Mouse (Mus musculus): ENCODE data around the gene Pitpnb. TPM values are rescaled to one million over a fixed set of nuclear protein-coding genes. Genes with fewer than 3 reads are reported as not detected.

The Pitpnb gene
- total and polyA plus RNA-seq, 3 experiments: 19.3 to 84.8 (median 31.5) TPM

- no peak for TF ChIP-seq TAL1 (conservative IDR thresholded peaks at IDR 0.05; ENCODE audit: low read depth, low read length)
- TF ChIP-seq POLR2AphosphoS5 (IDR thresholded peaks at IDR 0.05; ENCODE audit: insufficient replicate concordance, low read depth, low read length): no peak
- no peak for TF ChIP-seq GATA2 (IDR thresholded peaks at IDR 0.05; ENCODE audit: borderline replicate concordance, low read depth, low read length)
- TF ChIP-seq GATA1 (IDR thresholded peaks at IDR 0.05; ENCODE audit: borderline replicate concordance, low read length): no peak
- no peak for TF ChIP-seq CTCF (IDR thresholded peaks at IDR 0.05; ENCODE audit: low read depth, low read length)
- ATAC-seq (ENCODE audit: extremely low read depth, insufficient number of reproducible peaks, low FRiP score, poor library complexity, severe bottlenecking) (no peak), DNase-seq (ENCODE audit: low spot score) (no peak)
- Histone ChIP-seq H3K4me3 (ENCODE audit: low read depth, low read length) (no peak overlapping the region), H3K4me1 (ENCODE audit: insufficient read depth, low read depth, low read length) (no peaks in the 10 kb centered on the region), H3K36me3 (replicated peaks) (peaks cover 4% of the 10 kb centered on the region), H3K9me3 (replicated peaks) (peaks cover 9% of the 10 kb centered on the region; the same call in 1 of the 2 replicates), H3K27me3 (ENCODE audit: insufficient read depth, low read length) (no peaks in the 10 kb centered on the region; the same call in 1 of the 2 replicates)
These were observed 65.6 kb downstream of the Pitpnb start for GRCm38 (mm10) chr5:111396199-111396598.

DNA sequence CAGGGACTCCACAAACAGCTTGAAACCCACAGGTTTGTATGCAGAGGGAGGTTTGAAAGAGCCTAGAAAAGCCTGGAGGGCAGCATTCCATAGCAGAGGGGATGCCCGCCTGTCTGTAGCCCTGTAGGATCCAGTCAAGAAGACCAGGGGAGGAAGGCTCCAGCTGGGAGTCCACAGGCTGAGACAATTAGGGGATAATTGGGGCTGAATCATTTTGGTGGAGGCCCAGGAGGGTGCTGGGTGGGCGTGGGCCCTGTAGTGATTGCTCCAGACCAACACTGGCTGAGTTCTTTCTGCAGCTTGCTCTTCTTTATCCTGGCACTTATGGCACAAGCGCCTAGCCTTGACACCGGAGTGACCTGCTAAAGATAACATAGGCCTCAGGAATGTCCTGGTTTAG, 67.9 kb downstream of the Pitpnb start:
- Histone ChIP-seq H3K4me1 (ENCODE audit: insufficient read depth, low read depth, low read length) (no peaks in the 10 kb centered on the region), H3K4me3 (ENCODE audit: low read depth, low read length) (no peak overlapping the region), H3K27me3 (ENCODE audit: insufficient read depth, low read length) (no peaks in the 10 kb centered on the region; the same call in 1 of the 2 replicates), H3K36me3 (replicated peaks) (no peaks in the 10 kb centered on the region), H3K9me3 (replicated peaks) (peaks cover 27% of the 10 kb centered on the region)
- no peak for ATAC-seq (ENCODE audit: extremely low read depth, insufficient number of reproducible peaks, low FRiP score, poor library complexity, severe bottlenecking)
- TF ChIP-seq GATA1 (IDR thresholded peaks at IDR 0.05; ENCODE audit: borderline replicate concordance, low read length): no peak
- no peak for DNase-seq (ENCODE audit: low spot score)

DNA sequence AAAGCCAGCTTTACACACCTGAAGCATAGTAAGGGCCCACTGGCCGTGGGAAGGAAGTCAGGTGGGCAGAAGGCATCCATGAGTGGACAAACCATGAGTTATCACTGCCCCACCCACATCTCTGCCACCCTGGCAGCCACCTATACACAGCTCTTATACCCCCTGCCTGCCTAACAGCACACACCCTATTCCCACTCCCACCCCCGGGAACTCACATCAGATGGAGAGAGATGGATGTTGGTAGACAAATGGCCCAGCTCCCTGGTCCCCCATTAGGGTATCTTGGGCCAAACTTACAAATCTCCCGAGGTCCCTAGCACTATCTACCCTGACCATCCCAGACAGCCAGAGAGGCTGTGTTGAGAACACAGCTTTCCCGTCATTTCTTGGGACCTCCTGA, 68.7 kb downstream of the Pitpnb start:
- Histone ChIP-seq H3K4me3 (ENCODE audit: low read depth, low read length) (no peak overlapping the region), H3K36me3 (replicated peaks) (no peaks in the 10 kb centered on the region), H3K27me3 (ENCODE audit: insufficient read depth, low read length) (no peaks in the 10 kb centered on the region; the same call in 1 of the 2 replicates), H3K9me3 (replicated peaks) (peaks cover 29% of the 10 kb centered on the region), H3K4me1 (ENCODE audit: insufficient read depth, low read depth, low read length) (no peaks in the 10 kb centered on the region)
- no peak for ATAC-seq (ENCODE audit: extremely low read depth, insufficient number of reproducible peaks, low FRiP score, poor library complexity, severe bottlenecking)
- DNase-seq (ENCODE audit: low spot score): no peak
- TF ChIP-seq GATA1 (IDR thresholded peaks at IDR 0.05; ENCODE audit: borderline replicate concordance, low read length) (no peak), CTCF (IDR thresholded peaks at IDR 0.05; ENCODE audit: low read depth, low read length) (no peak), TAL1 (conservative IDR thresholded peaks at IDR 0.05; ENCODE audit: low read depth, low read length) (no peak), POLR2AphosphoS5 (IDR thresholded peaks at IDR 0.05; ENCODE audit: insufficient replicate concordance, low read depth, low read length) (no peak), GATA2 (IDR thresholded peaks at IDR 0.05; ENCODE audit: borderline replicate concordance, low read depth, low read length) (no peak)

GRCm38 (mm10) chr5:111401879-111402650, 71.5 kb downstream of the Pitpnb start:
- H3K4me3 ChIP-seq (ENCODE audit: low read depth, low read length): no peak overlapping the region
- TF ChIP-seq POLR2AphosphoS5 (IDR thresholded peaks at IDR 0.05; ENCODE audit: insufficient replicate concordance, low read depth, low read length): no peak
- no peak for TF ChIP-seq GATA2 (IDR thresholded peaks at IDR 0.05; ENCODE audit: borderline replicate concordance, low read depth, low read length)
- TF ChIP-seq TAL1 (conservative IDR thresholded peaks at IDR 0.05; ENCODE audit: low read depth, low read length): no peak
- TF ChIP-seq CTCF (IDR thresholded peaks at IDR 0.05; ENCODE audit: low read depth, low read length): no peak
- TF ChIP-seq GATA1 (IDR thresholded peaks at IDR 0.05; ENCODE audit: borderline replicate concordance, low read length): no peak
- no peaks in the 10 kb centered on the region for H3K36me3 ChIP-seq (replicated peaks)
- H3K27me3 ChIP-seq (ENCODE audit: insufficient read depth, low read length): no peaks in the 10 kb centered on the region; the same call in 1 of the 2 replicates
- H3K4me1 ChIP-seq (ENCODE audit: insufficient read depth, low read depth, low read length): no peaks in the 10 kb centered on the region
- DNase-seq (ENCODE audit: low spot score) (no peak), ATAC-seq (ENCODE audit: extremely low read depth, insufficient number of reproducible peaks, low FRiP score, poor library complexity, severe bottlenecking) (no peak)
- peaks cover 32% of the 10 kb centered on the region for H3K9me3 ChIP-seq (replicated peaks)

DNA sequence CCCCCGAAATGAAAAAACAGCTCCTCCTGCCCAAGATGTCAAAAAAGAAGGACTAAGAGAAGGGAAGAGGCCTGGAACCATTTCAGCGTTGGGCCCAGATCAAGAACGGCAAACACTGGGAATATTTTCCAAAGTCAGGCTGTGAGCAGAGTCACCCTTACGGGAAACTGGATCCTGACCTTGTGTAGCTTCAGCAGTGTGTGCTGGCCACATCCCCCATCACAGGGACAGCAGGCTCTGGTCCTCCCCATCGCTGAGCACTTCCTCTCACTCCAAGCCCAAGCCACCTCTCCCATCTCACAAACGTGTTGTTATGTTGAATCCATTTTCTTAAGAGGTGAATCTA, 72.1 kb downstream of the Pitpnb start:
- DNase-seq (ENCODE audit: low spot score) (no peak), ATAC-seq (ENCODE audit: extremely low read depth, insufficient number of reproducible peaks, low FRiP score, poor library complexity, severe bottlenecking) (no peak)
- peaks cover 30% of the 10 kb centered on the region for H3K9me3 ChIP-seq (replicated peaks)
- no peaks in the 10 kb centered on the region for H3K27me3 ChIP-seq (ENCODE audit: insufficient read depth, low read length)
- H3K4me1 ChIP-seq (ENCODE audit: insufficient read depth, low read depth, low read length): no peaks in the 10 kb centered on the region
- H3K36me3 ChIP-seq (replicated peaks): no peaks in the 10 kb centered on the region
- no peak overlapping the region for H3K4me3 ChIP-seq (ENCODE audit: low read depth, low read length)
- TF ChIP-seq GATA2 (IDR thresholded peaks at IDR 0.05; ENCODE audit: borderline replicate concordance, low read depth, low read length): no peak
- no peak for TF ChIP-seq POLR2AphosphoS5 (IDR thresholded peaks at IDR 0.05; ENCODE audit: insufficient replicate concordance, low read depth, low read length)
- no peak for TF ChIP-seq TAL1 (conservative IDR thresholded peaks at IDR 0.05; ENCODE audit: low read depth, low read length)
- no peak for TF ChIP-seq GATA1 (IDR thresholded peaks at IDR 0.05; ENCODE audit: borderline replicate concordance, low read length)
- no peak for TF ChIP-seq CTCF (IDR thresholded peaks at IDR 0.05; ENCODE audit: low read depth, low read length)

- ATAC-seq (ENCODE audit: extremely low read depth, insufficient number of reproducible peaks, low FRiP score, poor library complexity, severe bottlenecking): no peak
- H3K4me1 ChIP-seq (ENCODE audit: insufficient read depth, low read depth, low read length): no peaks in the 10 kb centered on the region
- H3K36me3 ChIP-seq (replicated peaks): no peaks in the 10 kb centered on the region
- no peak overlapping the region for H3K4me3 ChIP-seq (ENCODE audit: low read depth, low read length)
- no peak for DNase-seq (ENCODE audit: low spot score)
- H3K9me3 ChIP-seq (replicated peaks): peaks cover 46% of the 10 kb centered on the region
- H3K27me3 ChIP-seq (ENCODE audit: insufficient read depth, low read length): no peaks in the 10 kb centered on the region
- TF ChIP-seq GATA1 (IDR thresholded peaks at IDR 0.05; ENCODE audit: borderline replicate concordance, low read length) (no peak), GATA2 (IDR thresholded peaks at IDR 0.05; ENCODE audit: borderline replicate concordance, low read depth, low read length) (no peak), TAL1 (conservative IDR thresholded peaks at IDR 0.05; ENCODE audit: low read depth, low read length) (no peak), POLR2AphosphoS5 (IDR thresholded peaks at IDR 0.05; ENCODE audit: insufficient replicate concordance, low read depth, low read length) (no peak), CTCF (IDR thresholded peaks at IDR 0.05; ENCODE audit: low read depth, low read length) (no peak)
These were observed 74.2 kb downstream of the Pitpnb start for GRCm38 (mm10) chr5:111404721-111405120.

Data from G1E (cell line).